Mouse (Mus musculus) left cerebral cortex, postnatal 4 days (tissue): ENCODE measurements around the gene Hamp2. TPM values are rescaled to one million over a fixed set of nuclear protein-coding genes. Genes with fewer than 3 reads are reported as not detected.
"Not testable (repeated sequence)": the region's sequence is repeated elsewhere in the genome, so short reads cannot be mapped to it uniquely, and the experiment has no call there.

ENCODE experiments used
- DNase-seq: peaks from one replicate; pipeline ENCODE4 v3.0.0-alpha.2; 2022
- intact Hi-C: fragments of 180-260 bp; cut with DNase I; formaldehyde crosslinking; loops from one replicate; pipeline ENCODE4 v1.15.1; 2025
- total RNA-seq, 2 experiments: library from RNA; stranded (reverse); gene quantifications; 2 replicates each; pipeline ENCODE4 v1.2.3; 2021

The Hamp2 gene
- total RNA-seq, 2 experiments from 2014 or later = not detected

DNA sequence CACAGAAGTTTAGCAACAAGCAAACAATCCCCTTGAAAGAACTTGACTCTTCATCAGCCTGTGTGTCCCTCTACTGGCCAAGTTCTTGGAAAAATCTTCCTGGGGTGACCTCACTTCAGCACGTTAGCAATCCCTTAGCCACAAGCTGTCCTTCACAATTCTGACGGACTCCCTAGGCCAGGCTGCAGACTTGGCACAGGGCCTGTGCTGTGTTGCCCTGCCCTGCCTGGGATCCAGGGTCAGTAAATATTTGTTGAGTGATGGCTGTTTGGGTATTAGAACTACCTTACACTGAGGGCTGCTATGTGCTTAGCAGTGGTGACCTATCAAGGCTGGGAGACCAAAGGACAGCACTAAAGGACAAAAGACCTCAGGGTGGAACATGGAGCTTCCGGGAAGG, 29.6 kb upstream of the Hamp2 start:
- intact Hi-C loops = no loop called here
- no peak for DNase-seq

DNA sequence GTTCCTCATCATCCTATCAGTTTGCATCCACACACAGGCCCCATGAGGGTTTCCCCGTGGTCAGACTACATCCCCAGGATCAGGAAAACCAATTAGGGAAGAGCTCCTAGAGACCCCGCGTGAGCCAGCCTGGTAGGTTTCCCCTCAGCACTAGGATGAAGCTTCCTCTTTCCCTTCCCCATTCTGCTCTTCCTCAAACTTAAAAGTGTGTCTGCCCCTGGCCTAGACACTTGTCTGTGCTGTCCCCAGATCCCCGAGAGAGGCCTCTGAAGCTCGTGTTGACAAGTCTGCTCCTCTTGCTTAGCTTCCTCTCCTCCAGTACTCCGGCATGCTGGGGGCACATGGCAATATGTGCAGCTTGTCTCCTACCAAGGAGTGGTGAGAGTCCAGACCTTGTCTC, 29.0 kb upstream of the Hamp2 start:
- intact Hi-C loops = no loop called here
- DNase-seq = no peak

- intact Hi-C loops = no loop called here
- DNase-seq = no peak
These were observed 28.2 kb upstream of the Hamp2 start for GRCm38 (mm10) chr7:30952441-30953265.

DNA sequence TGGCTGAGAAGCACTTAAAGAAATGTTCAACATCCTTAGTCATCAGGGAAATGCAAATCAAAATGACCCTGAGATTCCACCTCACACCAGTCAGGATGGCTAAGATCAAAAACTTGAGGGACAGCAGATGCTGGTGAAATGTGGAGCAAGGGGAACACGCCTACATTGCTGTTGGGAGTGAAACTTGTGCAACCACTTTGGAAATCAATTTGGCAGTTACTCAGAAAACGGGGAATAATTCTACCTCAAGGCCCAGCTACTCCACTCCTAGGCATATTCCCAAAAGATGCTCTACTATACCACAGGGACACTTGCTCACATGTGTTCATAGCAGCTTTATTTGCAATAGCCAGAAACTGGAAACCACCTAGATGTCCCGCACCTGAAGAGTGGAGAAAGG, 25.4 kb upstream of the Hamp2 start:
- intact Hi-C loops, DNase-seq: not testable (repeated sequence)

DNA sequence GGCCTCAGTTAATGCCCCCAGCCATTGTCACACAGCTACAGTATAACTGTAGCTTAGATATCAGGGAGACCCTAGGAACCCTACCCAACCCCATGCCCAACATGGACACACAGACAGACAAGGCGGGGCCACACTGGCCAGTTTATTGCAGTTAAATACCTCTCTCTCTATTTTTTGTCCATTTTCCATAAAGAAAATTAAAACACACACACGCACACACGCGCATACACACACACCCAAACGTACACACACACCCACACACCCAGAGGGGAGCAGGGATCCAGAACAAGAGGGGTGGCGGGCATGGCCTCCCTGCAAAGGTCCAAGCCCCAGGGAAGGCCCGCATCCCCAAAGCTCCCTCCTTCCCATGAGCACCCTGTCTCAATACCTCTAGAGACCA, 21.4 kb upstream of the Hamp2 start:
- intact Hi-C loops = no loop called here
- DNase-seq = no peak

DNA sequence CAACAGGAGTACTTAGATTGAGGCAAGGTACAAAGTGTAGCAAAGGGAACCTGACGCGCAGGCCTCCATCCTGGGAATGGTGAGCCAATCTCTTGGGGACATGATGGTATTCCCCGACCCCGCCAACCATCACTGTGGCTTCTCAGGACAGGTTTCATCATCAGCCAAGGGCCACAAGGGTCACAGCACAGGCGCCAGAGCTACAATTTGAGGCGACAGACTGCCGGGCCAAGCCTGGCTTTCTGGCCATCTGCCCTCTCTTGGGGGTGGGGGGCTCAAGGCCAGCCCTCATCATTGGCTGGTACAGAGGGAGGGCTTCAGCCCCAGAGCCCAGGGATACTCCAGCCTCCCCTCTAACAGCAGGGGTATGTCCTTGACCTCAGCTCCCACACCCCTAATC, 21.0 kb upstream of the Hamp2 start:
- intact Hi-C loops = not testable (repeated sequence)
- peak; percentile 43 for DNase-seq

DNA sequence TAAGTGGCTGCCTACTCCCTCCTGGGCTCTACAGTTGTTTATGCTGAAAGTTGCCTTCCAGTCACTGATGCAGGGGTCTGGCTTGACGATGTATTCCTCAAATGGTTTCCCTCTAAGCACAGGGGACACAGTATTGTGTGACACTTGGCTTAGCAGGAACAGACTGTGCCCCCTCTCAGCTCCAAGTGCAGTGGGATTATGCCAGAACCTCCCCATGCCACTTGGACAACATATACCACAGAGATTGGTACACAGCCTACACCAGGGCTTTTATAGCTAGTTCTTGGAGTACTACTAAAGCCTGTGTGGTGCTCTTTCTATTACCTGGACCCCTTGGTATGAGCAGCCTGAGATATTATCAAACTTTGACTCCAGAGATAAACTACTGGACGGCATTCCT, 20.2 kb upstream of the Hamp2 start:
- DNase-seq, intact Hi-C loops: not testable (repeated sequence)

DNA sequence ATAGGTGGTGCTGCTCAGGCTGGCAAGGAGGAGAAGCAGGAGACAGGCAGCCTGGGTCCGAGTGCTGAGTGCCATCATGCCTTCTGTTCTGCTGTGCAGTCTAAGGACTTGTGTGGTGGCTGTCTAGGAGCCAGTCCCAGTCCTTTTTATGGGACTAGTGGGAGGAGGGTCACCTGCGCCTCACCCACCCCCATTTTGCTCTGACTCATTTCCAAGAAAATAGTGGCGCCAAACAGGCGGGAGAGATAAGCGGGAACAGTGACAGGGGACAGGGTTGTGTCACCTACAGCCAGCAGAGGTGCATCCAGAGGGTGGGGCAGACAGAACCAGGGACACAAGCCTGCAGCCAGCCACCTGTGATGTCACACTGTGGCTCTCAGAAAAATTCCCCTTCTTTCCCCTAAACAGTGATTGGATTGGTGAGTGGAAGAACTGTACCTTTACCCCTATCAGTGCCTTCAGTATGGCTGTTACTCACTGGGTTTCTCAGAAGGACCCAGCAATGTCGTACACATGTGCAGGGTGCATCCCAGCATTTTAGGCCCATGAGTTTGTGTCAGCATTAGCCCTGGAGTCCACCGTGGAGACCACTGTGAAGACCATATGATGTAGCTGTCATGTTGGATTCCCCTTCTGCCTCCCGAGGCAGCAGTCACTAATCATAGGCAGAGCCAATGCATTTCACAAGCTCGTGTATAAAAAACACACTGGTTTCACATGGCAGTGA, 19.6 kb upstream of the Hamp2 start, which contains the start of gene Hamp:
TSS of gene Hamp (minus strand) at position 124 of the 727 bp plus-strand sequence.
- DNase-seq = no peak
- intact Hi-C loops = no loop called here

DNA sequence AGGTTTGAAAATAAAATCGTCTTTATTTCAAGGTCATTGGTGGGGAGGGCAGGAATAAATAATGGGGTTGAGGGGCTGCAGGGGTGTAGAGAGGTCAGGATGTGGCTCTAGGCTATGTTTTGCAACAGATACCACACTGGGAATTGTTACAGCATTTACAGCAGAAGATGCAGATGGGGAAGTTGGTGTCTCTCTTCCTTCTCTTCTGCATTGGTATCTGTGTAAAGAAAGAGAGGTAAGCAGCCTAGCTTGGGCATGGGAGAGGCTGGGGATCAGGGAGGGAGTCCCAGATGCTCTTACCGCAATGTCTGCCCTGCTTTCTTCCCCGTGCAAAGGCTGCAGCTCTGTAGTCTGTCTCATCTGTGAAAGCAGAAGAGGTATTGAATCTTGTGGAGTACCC, 17.9 kb upstream of the Hamp2 start:
- DNase-seq, intact Hi-C loops: not testable (repeated sequence)

DNA sequence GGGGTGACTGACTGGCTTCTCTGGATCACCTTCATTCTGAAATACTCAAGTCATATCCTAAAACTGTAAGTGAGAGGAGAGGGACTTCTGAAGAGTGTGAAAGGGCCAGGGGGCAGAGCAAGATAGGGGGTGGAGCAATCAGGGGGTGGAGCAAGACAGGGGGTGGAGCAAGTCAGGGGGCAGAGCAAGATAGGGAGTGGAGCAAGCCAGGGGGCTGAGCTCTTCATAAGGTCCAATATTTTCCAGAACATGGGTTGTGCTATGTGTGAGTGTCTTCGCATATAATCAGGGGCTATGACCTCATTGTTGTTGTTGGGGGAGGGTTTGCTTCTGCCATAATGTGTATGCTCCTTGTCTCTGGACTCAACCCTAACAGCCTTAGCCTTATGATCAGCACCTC, 15.6 kb upstream of the Hamp2 start:
- DNase-seq, intact Hi-C loops: not testable (repeated sequence)

GRCm38 (mm10) chr7:30935422-30936099, 11.1 kb upstream of the Hamp2 start:
- intact Hi-C loops, DNase-seq: not testable (repeated sequence)

DNA sequence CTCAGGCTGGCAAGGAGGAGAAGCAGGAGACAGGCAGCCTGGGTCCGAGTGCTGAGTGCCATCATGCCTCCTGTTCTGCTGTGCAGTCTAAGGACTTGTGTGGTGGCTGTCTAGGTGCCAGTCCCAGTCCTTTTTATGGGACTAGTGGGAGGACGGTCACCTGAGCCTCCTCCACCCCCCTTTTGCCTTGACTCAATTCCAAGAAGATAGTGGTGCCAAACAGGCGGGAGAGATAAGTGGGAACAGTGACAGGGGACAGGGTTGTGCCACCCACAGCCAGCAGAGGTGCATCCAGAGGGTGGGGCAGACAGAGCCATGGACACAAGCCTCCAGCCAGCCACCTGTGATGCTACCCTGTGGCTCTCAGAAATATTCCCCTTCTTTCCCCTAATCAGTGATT, 410 bp downstream of the Hamp2 start:
- no peak for DNase-seq
- intact Hi-C loops = no loop called here

DNA sequence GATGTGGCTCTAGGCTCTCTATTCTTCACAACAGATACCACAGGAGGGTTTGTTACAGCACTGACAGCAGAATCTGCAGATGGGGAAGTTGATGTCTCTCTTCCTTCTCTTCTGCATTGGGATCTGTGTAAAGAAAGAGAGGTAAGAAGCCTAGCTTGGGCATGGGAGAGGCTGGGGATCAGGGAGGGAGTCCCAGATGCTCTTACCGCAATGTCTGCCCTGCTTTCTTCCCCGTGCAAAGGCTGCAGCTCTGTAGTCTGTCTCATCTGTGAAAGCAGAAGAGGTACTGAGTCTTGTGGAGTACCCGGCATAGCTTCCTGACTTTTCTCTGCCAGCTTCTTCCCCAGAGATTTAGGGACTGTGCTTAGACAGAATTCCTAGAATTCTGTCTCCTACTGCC, 2.0 kb downstream of the Hamp2 start:
- intact Hi-C loops, DNase-seq: not testable (repeated sequence)

DNA sequence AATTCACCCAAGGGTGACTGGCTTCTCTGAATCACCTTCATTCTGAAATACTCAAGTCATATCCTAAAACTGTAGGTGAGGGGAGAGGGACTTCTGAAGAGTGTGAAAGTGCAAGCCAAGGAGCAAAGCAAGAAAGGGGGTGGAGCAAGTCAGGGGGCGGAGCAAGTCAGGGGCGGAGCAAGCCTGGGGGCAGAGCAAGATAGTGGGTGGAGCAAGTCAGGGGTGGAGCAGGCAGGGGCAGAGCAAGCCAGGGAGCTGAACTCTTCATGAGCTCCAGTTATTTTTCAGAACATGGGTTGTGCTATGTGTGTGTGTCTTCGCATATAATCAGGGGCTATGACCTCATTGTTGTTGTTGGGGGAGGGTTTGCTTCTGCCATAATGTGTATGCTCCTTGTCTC, 4.3 kb downstream of the Hamp2 start:
- no peak for DNase-seq
- intact Hi-C loops = no loop called here

- intact Hi-C loops = no loop called here
- DNase-seq = no peak
These were observed 7.3 kb downstream of the Hamp2 start for GRCm38 (mm10) chr7:30917219-30917618.

DNA sequence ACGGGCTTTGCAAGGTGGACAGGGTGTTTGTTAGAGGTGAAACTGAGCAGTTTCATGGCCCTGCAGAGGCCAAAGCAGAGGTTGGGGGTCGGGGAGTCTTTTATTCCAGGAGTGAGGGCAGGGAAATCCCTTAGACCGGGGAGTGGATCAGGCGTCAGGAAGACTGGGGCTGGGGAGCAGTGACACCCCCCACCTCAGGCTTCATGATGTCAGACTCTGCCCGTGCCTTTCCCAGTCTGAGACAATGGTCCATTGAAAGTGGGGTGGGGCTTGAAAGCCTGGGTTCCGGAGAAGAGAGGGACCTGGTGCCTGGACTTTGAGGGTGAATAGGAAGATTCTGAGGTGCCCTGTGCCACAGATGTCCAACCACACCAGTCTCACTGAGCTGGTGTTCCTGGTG, 7.8 kb downstream of the Hamp2 start:
- DNase-seq = no peak
- intact Hi-C loops = no loop called here

DNA sequence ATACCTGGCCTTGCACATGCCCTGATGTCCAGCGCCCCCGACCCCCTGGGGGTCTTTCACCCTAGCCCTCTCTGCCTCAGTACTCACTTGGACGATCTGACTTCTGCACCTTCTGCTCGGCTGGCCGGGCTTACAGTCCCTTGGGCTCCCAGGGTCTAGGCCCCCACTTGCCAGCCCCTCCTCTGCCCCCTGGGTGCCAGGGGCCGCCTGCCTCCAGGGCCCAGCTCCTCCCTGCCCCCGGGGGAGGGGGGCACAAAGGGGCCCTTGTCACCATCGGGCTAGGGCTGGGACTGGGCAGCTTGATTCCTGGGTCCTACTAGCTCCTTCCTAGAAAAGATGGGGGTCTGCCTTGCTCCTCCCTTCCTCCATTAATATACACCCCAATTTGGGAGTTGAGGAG, 9.7 kb downstream of the Hamp2 start, which contains the start of gene Mag:
TSS of gene Mag (minus strand) at position 142 of the 400 bp plus-strand sequence.
- no peak for DNase-seq
- intact Hi-C loops = no loop called here

DNA sequence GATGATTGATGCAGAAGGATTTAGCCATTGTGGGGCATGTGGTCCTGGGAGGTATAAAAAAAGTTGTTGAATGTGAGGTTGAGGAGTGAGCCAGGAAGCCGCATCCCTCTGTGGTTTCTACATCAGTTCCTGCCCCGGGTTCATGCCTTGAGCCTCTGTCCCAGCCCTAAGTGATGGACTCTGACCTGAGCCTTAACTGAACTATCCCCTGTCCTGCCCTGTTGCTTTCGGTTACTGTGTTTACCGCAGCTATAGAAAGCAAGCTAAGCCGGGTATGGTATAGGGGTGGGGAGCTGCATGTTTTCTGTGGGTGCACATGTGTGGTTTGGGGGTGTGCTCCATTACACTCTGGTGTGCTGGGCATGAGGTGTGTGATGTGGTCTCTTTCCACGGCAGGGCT, 14.7 kb downstream of the Hamp2 start:
- intact Hi-C loops = no loop called here
- no peak for DNase-seq

- intact Hi-C loops = no loop called here
- DNase-seq = no peak
These were observed 15.5 kb downstream of the Hamp2 start for GRCm38 (mm10) chr7:30908992-30909431.

DNA sequence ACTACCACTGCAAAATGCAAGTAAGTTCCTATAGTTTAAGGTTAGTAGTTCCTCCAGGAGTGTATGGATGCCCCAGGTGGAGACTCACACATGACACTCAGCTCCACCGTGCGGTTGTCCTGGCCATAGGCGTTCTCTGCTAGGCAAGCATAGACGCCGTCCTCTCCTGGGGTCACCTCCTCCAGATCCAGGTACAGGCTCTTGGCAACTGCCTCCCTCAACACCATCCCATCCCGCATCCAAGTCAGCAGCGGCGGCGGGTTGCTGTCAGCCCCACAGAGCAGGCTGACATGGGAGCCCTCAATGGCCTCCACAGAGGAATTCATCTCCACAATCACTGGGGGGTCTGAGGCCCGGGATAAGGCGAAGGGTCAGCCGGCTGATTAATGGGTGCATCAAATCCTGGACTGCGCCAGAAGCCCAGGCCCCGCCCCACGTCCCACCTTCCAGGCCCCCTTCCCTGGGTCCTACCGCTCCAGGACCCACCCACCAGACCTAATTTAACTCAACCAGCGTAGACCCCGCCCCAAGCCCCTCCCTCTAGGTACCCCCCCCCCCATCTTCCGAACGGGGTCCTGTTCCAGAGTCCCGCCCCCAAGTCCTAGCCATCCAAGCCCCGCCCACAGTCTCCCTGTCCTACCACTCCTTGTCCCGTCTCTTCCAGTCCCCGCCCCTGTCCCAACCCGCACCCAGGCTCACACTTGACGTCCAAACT, 16.0 kb downstream of the Hamp2 start:
- intact Hi-C loops = no loop called here
- DNase-seq = no peak

- DNase-seq = no peak
- intact Hi-C loops = no loop called here
These were observed 20.4 kb downstream of the Hamp2 start for GRCm38 (mm10) chr7:30904042-30904441.
